Mouse (Mus musculus): ENCODE measurements around the gene Gmcl1.

Gmcl1 gene

DNA sequence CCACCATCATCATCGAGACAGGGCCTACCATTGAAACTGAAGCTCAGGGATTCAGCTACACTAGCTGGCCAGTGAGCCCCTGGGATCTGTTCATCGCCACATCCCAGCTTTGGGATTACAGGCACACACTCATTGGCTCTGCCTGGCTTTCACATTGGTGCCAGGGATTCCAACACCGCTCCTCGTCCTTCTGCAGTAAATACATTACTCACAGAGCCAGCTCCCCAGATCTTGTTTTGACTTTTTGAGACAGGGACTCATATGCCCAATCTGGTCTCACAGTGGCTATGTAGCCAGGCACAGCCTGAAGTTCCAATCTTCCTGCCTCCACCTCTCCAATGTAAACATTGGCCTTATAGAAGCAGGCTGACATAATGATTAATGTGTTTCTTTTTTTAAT, 3.1 kb upstream of the Gmcl1 start:
- no peak for DNase-seq (ENCODE audit: low spot score)

DNA sequence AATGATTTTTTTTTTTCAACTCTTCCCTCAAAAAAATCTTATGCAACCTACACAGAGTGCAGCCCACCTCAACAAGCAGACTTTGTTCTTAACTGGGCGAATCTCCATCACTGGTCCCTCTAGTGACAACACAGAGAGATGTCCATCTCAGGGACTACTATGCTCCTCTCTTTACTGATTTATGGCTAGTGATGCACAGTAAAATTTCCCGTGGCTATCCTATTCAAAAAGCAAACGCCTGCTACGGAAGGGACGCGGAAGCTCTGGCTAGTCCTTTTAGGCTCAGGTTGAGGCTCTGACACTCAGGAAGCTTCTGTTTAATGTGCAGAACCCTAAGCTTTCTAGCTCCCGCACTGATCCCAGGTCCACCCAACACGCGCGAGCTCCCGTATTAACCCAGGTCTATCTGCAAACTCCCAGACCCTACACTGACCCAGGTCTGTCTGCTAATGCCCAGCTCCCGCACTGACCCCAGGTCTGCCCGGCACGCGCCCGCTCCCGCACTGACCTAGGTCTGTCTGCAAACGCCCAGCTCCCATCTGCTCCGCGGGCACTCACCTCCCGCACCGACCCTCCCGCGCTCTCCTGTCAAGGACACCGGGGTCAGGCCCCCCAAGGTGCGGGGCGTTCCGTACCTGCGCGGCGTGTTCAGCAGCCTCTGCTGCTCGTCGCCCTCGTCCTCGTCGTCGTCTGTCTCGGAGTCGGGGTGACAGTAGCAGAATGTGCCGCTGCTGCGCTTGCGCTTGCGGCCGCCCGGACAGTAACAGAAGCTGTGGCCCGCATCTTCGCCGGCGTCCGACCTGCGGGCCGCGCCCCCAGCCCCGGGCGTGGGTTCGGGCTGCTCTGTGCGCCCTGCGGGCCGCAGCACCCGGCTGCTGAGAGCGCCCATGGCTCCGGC, 658 bp downstream of the Gmcl1 start:
- peak; percentile 33 for DNase-seq (ENCODE audit: low spot score)

DNA sequence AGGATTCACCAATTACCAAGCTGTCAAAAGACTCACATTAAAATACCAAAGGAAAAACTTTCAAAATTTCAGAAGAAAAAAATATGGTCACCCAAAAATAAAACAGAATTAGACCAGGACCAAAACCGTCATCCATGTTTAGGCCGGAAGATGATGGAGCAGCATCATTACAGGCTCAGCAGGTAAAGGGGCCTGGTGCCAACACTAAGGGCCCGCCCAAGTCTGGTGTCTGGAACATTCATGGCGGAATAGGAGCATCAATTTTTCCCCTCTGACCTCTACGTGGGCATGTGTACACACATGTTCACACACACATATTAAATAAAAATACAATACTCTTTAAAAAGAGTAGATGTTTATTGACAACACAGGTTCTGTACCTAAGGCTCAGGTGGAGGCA, 4.5 kb downstream of the Gmcl1 start:
- DNase-seq (ENCODE audit: low spot score) = no peak

DNA sequence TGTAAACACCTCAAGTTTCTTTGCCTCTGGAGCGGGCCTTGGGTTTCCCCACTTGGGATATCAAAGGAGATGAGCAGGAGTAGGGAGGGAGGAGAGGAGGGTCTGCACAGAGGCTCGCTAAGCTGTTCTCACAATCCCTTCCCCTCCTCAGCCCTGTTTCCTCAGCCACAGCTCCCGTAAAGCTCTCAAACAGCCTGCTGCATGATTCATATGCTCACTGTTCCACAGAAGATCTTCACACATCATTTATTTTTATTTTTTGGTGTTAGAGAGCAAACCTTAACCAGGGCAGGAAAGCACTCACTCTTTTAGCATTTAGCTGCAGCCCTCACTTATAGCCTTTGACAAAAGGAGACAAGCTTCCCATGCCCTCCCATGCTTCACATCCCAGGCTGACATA, 11.2 kb downstream of the Gmcl1 start:
- no peak for DNase-seq (ENCODE audit: low spot score)

DNA sequence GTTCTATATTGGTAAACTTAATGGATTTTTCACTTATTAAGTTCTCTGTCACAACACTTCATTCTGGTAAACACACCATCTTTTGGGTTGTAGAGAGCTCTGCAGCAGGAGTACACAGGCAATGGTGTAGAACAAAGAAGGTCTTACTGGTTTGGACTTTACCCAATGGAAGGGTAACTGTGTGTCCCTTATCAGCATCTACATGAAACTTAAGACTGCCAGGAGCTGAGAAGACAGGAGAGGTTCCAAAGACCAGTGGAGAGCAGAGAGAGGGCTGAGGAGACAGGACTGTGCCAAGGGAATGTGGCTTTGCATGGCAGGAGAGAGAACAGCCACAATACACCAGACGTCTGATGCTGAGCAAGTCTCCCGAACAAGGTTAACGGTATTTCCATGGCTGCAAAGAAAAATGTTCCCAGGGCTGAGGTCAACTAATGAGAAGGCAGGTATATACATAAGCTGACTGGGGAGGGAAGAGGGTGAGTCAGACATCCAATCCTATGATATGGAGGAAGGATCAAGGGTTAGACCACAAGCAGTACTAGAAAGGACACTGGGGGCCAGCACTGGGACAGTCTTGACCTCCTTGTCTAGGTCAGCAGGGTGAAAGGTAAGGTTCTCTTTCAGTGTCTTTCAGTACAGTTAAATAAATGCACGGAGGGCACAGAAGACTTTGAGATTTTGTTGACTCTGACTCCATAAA, 25.0 kb downstream of the Gmcl1 start:
- DNase-seq (ENCODE audit: low spot score) = no peak

DNA sequence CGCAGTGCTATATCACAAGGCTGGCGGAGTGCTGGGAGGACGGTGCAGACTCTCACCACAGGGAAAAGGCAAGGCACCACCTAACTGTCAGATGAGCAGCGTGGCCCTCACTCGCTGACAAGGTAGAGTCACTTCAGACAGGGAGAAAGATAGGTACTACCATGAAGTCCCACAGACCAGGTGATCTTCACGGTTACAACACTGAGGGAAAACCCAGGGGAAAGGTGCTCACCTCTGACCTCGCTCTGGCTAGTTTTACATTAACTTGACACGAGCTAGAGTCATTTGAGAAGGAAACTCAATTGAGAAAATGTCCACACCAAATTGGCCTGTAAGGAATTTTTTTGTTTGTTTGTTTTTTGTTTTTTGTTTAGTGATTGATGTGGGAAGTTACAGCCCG, 30.6 kb downstream of the Gmcl1 start:
- DNase-seq (ENCODE audit: low spot score) = no peak

DNA sequence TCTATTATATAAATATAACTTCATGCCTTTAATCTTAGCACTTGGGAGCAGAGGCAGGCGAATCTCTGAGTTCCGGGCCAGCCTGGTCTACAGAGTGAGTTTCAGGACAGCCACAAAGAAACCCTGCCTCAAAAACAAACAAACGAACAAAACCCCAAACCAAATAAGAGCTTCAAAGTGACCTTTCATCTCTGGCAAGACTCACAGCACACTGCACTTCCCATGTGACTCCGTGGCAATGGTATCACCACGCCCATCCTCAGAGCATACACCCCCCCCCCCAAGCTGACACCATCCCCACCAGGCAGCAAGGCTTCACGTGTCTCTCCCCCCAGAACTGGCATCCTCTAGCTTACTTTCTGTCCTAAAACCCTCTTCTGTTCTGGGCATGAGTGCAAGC, 35.3 kb downstream of the Gmcl1 start:
- no peak for DNase-seq (ENCODE audit: low spot score)

DNA sequence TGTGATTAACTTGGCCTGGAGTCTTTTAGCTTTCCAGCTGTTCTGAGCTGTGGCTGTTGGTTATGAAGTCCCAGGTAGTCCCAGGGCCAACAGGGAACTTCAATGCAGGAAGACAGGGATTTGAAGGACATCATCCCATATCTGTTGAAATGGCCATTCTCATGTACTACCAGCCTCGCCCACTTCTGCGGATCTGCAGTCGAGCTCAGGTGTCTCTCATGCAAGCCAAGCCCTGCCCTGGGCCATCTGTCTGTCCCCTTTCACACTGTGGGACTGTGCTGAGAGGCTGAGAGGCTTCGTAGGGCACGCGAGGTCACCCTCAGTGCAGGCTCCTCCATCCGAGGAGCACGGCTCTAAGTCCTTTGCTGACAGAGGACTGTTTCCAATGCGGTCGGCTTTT, 37.0 kb downstream of the Gmcl1 start:
- no peak for DNase-seq (ENCODE audit: low spot score)

DNA sequence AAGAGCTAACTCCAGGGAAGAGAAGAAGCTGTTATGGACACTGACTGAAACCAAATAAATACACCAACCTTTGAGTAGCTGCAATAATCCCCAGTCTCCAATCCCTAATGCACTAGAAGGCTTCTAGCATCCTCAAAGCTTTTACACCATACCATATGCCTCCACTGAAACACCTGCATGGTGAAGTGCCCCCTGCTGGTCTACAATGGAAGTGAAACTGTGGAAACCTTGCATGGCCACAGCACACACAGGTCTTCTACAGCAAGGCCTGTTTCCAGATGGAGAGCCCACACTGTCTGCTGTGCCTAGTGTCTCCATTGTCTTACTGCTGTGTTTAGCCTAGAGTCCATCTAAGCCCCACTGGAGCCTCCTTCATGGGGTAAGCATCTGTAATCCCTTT, 38.7 kb downstream of the Gmcl1 start:
- DNase-seq (ENCODE audit: low spot score) = peak; percentile 62

DNA sequence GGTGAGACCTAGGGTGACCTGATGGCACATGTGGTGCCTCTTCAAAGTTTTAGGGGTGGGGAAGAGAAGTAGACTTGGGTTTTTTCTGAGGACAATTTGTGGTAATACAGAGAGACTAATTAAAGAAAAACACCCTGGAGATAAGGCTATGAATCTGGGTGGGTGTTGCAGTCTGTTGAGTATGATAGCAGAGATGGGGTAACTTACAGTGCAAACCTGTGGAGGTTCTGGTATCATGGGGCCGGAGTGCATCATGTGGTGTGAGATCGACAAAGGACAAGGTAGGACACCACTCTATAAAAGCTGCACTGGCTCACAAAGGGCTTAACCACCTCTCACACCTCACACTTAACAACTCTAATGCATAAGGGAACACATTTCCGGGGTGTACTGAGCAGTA, 43.5 kb downstream of the Gmcl1 start:
- no peak for DNase-seq (ENCODE audit: low spot score)

DNA sequence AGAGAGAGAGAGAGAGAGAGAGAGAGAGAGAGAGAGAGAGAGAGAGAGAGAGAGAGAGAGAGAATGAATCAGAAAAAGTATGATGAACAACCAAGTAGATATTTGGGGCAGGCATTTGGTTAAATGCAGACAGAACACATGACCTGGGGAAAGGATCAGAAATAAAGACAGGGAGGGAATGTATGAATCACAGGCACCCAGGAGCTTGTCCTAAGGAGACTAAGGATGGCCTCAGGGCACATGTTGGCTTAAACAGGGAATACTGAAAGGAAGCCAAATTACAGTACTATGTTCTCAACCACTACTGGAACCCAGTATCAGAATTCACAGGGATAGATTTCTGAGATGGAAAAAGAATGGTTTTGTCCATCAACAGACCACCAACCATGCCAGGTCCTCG, 46.2 kb downstream of the Gmcl1 start:
- DNase-seq (ENCODE audit: low spot score) = no peak

DNA sequence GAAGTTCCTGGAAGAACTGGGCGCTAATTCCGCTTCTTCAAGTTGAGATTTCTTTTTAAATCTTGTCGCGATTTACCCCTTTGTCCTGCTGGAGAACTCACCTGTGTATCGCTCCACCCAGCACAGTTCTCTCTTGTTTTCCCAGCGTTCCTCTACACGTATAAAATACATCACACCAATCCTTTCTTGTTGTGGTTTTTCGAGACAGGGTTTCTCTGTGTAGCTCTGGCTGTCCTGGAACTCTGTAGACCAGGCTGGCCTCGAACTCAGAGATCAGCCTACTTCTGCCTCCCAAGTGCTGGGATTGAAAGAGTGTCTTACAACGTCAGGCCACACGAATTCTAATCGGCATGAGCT, 48.5 kb downstream of the Gmcl1 start:
- DNase-seq (ENCODE audit: low spot score) = no peak

DNA sequence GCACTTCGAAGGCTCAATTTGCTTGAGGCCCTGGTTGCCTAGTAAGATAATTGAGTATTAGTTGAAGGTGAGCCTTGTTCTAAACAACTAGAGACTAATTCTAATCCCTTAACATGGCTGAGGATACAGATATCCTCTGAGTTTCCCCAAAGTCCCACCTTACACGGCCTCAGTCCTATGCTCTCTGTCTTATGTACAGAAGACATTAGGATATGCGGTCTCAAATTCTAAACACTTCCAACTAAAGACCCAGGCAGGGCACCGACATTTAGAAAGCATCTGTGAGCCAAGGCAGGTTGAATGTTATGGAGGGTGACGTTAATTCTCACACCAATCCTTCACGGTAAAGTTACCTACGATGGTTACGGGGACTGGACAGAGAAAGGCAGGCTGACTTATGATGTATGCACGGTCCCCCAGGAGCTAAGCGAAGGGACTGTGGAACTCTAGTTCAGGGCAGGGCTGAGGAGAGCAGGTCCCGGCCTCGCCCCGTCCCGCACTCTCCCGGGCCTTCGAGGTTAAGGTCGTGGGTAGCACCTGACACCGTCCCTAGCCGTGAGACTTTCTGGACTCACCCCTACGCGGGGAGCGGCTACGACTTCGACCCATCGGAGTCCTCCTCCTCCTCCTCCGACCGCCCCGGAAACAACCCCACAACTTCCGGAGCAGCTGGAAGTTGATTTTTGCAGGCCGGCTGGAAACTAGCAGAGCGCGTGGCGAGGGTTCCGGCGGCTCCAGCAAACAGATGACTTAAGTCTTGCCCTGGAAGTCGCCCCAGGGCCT, 49.1 kb downstream of the Gmcl1 start, which contains the start of gene Snrnp27:
TSS of gene Snrnp27 (minus strand) at position 651 of the 783 bp plus-strand sequence.
- peak; percentile 92 for DNase-seq (ENCODE audit: low spot score)

DNA sequence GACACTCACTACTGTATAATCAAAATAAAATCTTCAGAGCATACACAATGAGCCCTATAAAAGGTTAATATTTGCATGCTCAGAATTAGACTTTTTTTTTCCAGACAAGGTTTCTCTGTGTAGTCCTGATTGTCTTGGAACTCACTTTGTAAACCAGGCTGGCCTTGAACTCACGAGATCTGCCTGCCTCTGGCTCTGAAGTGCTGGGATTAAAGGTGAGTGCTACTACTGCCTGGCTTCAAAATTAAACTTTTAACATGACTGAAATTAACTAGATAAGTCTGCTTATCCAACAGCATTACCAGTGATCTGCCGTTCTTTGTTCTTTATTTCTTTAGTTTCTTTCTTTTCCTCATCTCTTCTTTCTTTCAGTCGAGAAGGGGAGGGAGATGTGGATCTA, 51.9 kb downstream of the Gmcl1 start:
- DNase-seq (ENCODE audit: low spot score) = no peak

DNA sequence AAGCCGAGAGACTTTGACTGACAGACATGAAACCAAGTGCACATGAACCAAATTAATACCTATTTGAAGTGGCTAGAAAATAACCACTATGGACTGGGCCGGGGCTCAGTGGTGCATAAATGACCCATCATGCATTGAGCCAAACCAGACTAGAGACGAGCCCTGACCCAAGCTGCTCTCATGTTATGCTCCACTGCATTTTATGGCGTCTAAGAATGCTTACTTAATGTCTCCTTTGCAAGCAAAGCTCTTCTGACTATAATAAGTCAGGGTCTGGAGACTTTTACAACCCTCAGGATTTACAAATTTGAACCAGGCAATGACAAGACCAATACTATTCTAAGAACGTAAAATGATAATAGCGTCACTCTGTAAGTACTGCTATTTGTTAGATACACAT, 54.8 kb downstream of the Gmcl1 start:
- no peak for DNase-seq (ENCODE audit: low spot score)

DNA sequence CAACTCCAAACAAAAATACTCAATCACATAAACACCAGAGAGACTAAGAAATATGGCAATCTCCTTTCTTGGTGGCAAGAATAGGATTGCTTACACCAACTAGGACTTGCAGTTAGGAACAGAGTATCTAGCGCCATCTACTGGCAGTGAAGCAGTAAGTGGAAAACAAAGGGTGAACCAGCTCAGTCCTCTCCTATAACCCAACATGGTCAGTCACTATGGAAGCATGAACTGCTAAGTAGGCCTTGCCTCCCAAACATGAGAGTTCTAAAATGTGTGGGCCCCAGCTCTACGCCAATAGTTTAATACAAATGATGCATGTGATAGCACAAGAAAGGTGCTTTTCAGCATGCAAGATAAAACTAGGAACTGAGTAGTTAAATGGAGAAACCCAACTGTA, 62.3 kb downstream of the Gmcl1 start:
- DNase-seq (ENCODE audit: low spot score) = peak; percentile 90

DNA sequence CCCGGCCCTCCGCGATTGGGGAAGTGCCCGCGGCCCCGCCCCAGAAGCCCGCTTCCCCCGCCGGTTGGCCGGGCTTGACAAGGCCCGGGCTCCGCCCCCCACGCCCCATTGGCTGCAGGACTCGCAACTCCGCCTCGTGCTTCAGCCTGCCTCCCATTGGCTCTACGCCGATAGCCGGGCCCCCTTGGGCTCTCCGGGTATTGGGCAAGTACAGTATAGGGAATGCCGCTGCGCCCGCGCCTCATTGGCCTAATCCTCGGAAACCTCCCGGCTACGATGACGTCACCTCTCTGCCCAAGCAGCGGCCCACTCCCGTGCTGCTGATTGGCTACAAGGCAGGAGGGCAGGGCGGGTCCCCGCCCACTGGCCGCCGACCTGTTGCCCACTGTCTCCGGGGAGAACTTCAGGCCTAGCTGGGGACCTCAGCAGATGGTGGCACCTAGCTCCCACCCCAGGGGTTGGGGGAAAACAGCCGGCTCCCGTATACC, 63.9 kb downstream of the Gmcl1 start:
- DNase-seq (ENCODE audit: low spot score) = peak; percentile 100

DNA sequence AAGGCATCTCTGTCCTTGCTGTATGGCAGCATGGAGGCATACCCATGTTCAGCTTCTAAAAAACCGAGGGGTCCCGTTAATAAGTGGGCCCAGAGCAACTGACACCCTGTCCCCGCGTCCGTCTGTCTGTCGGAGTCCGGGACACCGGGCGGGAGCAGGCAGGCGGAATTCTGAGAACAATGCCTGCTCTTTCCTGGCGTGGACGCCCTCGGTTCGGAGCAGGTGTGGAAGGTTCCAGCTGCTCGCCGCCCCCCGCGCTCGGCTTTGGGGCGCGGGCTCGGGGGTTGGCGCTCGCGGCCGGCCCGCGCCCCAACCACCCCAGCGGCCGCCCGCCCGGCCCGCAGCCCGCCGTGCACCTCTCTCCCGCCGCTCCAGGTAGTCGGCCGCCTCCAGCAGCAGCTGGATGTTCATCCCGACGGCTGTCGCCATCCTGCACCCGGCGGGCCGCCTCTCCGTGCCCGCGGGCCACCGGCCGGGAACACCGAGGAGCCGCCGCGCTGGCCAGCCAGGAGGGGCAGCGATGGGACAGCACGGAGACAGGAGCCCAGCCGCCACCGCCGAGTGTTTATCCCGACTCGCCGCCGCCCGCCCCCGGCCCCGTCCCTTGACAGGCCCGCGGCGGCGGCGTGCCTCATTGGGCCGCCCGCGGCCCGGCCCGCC, 64.5 kb downstream of the Gmcl1 start, which contains the start of gene Mxd1:
TSS of gene Mxd1 (minus strand) at position 582 of the 660 bp plus-strand sequence.
- DNase-seq (ENCODE audit: low spot score) = no peak

DNA sequence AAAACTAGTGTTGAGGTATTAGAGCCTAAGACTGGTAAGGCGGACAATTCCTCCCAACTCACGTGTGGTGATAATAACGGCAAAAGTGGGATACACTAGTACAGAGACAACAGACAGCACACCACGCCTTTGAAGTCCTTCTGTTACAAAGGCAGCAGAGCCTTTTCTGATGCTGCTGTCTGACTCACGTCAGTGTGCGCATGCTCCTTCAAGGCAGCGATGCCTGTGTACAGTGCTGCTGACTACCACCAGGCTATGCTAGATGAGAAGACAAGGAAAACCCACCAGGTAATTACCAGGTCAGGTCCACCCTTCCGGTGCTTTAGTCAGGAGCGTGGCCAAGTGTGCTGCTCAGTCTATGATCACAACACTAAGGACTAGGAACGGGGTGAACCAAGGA, 66.1 kb downstream of the Gmcl1 start:
- DNase-seq (ENCODE audit: low spot score) = no peak

DNA sequence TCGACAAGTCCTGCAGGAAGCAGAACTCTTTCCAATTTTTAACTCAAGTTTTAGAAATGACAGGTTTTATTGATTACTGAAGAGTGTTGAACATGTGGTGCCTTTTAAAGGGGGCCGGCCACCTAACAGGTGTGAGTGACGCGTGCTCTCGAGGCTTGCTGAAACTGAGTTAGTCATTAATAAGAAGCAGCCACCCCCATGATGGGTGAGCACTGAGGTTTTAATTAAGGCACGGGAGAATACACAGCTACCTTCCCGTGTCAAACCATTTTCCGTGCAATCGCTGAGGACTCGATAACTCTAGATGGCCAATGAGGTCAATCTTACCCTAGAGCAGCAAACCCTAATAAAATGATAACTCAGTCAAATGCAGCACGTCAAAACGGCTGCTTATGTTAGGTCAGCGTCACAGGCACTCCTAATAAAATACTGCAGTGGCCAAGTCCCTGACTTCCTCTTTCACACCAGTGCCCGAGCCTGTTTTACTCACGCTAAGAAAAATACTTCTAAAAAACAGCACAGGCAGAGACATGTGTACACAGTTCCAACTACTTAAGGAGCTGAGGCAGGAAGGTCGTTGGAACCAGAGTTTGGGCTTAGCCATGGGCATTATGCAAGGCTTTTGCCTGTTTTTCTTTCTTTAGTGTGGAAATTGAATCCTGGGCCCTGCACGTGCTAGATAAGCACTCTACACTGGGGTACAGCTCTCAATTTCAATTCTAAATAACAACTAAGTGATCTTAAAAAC, 67.4 kb downstream of the Gmcl1 start:
- DNase-seq (ENCODE audit: low spot score) = no peak

DNA sequence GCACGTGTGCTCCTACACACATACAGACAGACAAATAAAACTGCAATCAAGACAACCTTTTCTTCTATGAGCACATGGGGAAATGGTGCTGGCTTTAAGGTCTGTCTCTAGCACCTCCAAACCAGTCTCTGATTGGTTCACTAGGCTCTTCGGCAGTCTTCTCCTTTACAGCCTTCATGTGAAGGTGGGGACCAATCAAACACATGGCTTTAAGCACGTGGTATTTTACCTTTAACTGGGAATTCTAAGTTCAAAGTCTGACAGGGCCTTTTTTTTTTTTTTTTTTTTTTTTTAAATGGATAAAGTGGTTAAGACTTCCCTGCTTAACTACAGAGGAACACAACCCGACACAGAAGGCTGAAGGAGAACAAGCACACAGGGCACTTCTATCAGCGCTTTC, 68.1 kb downstream of the Gmcl1 start:
- no peak for DNase-seq (ENCODE audit: low spot score)
